Mouse (Mus musculus): ENCODE measurements at regions not wholly inside any gene's neighbourhood (a gene's known extent, or its start where the extent isn't known, plus 50 kb on each side); places are given as distances from the start of the nearest gene placed in this dataset.

DNA sequence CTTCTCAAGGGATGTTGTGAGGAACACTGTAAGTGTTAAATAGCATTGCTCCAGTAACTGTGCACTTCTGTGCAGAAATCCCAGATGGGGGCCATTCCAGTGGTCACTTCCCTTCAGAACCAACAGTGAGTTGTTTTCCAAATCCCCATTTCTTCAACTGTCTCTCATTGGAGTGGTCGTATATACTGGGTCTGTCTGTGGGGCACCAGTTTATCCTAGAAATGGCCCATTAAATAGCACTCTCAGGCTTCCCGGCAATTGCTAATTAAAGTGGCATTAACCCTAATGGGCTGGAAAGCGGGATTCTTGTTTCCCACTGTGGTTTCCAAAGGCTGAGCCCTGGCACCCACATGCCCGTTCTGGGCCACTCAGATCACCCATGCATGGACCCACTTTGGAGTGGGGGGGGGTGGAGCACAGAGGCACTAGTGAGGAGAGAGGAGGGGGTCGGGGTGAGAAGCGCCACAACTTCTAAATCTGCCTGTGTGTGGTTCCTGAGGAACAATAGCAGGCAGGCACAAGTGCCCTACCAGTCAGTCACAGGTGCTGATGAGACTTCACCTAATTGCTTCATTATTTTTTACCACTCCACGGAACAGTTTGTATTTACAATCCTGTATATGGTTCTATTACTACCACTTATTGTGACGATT is 78.1 kb downstream of the Fam204a start:
- DNase-seq = no peak

DNA sequence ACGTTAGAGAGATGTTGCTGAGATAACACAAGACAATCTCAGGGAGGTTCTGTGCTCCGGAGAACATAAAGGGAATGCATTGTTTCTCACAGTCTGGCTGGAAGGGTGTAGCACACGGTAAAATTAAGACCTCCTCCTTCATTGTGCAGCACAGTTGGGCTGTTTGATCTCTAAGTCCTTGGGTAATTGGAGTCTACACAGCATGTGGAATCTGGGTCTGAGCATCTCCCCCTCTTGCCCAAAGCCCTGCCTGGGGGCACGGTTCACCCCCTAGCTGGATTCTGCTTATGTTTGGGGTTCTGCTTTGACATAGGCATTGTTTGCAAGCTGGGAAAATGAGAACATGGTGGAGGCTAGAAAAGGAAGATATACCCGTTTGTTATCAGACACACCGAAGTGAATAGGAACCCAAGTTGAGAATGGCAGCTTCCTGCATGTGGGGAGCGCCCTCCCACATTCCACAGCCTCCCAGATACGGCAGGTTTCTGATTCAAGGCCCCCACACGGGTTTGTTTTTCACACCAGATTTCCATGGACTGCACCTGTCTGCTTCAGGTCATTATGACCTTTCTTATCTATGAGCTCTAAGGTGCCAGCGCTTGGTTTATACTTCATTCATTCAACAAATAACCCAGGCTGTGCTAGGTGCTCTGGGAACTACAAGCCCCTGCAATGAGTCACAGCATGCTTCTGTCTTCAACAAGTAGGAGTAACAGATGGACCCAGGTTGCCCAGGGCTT is 79.9 kb downstream of the Fam204a start:
- no peak for DNase-seq

DNA sequence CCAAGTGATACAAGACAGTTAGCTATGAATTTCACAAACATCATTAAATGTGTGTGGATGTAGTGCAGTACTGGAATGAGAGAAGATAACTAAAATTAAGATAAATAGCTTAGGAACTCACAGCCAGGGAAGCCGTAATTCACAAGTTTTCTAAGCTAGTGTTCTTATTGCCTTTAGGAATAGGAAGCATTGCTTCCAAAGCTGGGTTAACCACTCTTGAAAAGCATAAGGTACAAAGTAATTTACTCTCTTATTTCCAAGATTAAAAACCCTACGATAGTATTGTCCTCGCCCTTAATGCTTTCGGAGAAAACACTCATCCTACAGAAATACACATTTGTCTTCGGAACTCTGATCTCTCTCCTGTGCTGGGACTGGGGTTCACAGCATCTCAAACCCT is 81.3 kb downstream of the Fam204a start:
- DNase-seq = no peak

DNA sequence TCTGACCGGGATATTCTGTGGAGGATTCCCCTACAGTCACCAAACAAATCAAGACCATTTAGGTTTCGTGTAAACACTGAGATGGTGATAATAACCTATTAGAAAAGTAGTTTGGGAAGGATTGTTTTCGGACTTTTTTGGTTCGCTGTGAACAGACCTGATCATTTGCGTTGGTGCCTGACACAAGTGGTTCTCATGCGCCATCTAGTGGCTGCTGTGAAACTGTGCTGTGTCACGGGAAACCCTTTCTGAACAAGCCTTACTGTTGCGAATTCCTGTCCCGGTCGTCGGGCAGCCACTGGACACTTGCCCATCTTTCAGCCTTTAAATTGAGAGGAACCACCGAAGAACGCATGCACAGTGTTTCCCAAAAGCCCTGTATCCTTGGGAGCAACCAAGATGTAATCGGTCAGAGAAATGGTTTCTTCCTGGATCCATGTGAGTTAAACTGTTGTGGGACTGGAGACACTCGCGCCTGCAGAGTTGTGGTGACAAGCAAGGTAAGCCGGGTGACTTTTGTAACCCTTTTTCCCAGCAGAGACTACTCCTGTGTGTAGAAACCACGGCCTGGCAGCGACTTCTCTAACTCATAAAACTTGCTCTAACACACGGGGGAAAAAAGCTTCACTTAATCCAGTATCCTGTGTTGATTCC is 82.0 kb downstream of the Fam204a start:
- DNase-seq = peak; percentile 80 to 88

DNA sequence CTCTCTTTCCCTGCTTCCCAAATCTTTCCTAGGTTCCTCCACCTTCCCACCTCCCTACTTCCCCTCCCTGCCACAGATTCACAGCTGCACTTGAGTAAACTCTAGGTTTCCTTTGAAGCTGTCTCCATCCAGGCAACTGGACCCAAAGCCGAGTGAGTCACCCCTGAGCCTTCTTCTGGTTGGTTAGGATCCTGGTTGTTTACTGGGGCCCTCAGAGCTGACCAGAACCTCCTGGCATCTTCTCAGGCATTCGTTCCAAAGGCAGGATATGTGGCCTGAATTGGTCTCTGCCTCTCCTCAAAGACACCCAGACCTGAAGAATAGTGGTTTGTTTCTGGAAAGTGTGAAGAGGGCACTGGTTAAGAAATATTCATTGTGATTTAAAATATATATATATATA is 87.6 kb downstream of the Fam204a start:
- DNase-seq = peak; percentile 15 to 51

DNA sequence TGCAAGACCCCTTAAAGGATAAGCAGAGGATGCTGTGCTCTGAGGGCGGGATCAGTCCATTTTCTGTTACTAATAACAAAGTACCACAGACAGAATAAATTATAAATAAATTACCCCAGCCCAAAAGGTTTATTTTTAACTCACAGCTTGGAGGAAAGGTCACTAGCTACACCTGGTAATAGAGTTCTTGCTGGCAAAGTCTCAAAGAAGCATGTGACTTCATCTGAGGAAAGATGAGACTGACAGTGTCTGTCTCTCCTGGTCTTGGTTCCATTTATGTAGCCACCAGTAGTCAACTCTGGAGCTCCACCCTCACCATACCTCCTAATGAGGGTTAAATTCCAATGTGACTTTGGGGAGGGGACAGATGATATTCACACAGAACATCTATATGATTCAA is 90.0 kb downstream of the Fam204a start:
- DNase-seq = no peak

DNA sequence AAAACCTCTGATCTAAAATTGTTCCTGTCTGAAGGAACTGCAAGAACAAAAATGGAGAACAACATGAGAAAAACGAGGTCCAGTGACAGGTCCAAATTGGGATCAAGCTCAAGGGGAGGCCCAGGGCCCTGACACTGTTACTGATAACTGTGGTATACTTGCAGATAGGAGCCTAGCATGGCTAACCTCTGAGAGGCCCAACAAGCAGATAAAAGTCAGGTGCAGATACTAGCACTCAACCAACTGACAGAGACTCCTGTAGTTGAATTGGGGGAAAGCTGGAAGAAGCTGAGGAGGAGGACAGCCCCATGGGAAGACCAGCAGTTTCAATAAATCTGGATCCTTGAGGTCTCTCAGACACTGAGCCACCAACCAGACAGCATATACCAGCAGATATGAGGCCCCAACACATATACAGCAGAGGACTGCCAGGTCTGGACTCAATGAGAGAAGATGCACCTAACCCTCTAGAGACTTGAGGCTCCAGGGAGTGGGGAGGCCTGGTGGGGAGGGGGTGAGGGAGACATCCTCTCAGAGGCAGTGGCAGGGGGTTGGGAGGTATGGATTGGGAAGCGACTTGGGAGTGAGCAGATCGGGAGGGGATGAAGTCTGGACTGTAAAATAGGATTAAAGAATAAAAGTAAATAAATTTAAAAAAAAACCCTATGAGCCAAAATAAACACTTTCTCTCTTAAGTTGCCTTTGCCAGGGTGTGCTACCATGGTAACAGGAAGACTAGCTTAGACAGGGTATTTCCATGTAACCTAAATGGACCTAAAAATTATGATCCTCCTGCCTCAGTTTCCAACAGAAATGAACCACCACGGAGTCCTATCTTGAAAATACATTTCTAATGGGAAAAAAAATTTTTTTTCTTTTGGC is 91.8 kb downstream of the Fam204a start:
- DNase-seq = no peak

DNA sequence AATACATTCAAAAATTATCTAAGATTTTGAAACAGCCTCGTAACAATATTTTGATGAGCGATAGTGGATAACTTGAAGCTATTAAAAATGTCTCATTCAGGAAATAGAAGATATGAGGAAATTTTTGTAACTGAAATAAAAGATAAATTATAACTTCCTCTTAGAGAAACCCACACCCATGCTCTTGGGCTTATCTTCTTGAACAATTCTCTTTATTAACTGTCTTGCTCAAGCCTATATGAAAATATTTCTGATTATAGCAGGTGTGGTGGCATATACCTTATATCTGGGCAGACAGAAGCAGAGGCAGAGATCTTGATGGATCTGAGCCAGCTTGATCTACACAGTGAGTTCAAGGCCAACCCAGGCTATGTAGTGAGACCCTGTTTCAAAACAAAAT is 96.9 kb downstream of the Fam204a start:
- DNase-seq = no peak

DNA sequence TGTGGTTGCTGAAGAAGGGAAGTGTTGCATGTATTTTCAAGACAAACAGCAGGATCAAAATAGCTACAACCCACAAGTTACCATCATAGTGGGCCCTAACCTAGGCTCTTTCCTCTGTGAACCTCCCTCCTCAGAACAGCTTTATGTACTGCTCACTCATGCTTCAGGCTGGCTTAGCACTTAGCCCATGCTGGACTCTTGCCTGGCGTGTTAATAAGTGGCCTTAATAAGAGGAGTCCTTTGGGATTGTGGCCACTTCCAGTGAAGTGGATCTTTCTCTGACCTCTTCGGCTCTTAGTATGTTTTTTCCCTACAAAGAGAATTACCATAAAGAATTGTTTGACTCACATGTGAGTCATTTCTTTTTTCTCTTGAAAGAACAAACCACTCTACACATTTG is 101.9 kb downstream of the Fam204a start:
- no peak for DNase-seq

DNA sequence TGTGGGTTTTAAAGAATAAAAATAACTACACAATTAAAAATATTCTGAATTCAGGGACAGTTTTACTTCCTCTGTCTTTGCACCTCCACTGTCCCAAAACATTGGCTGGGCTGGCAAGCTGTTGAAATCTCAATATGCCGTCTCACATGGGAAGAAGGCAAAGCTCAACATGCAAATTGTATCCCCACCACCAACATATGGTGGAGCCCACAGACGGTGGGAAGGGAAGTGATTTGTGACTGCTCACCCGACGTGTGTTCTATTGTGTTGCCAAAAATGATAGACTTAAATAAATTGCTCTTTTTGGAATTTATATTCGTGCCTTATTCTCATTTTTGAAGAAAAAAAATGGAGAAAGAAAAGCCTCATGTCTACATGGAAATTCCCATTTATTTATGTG is 105.6 kb downstream of the Fam204a start:
- no peak for DNase-seq

DNA sequence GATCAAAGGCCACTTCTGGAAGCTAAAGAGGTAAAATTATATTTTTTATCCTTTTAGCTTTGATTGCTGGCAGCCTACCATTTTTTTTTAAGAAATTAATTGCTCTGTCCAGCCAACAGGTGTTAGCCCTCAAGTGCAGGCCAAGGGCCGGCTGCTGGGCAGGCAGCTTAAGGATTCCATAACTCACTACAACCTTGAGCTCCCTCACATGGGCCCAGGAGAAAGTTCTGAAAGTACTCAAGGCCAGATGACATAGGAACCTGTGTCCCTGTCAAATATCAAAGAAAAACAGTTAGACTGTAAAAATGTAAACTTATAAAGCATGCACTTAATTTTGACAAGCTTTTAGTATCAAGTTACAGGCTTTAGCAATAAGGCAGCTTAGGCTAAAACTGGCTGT is 107.5 kb downstream of the Fam204a start:
- no peak for DNase-seq

DNA sequence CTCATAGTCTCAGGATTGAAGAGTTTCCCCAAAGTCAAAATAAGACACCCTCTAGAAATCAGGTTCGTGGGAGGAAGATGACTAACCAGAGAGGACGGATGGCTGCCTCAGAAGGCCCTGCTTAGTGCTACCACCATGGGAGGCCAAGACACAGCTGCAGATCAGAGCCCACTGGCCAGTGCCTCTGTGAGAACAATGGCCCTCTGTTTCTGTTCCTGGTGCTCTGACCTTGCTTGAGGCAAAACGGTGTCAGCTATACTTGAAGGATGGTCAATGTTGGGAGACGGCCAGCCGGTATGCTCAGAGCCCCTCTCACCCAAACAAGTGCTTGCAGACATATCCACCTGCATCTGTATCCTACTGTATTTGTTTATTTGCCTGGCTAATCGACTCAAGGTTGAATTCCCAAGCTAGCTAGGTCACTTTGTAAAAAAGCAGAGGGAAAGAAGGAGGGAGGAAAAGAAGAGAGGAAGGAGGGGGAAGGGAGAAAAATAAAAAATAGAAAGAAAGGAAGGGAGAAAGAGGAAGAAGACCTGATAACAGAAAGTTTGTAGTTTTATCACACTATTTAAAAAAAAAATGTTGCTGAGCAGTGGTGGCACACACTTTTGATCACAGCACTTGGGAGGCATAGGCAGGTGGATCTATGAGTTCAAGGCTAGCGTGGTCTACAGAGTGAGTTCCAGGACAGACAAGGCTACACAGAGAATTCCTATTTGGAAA is 112.7 kb downstream of the Fam204a start:
- DNase-seq = no peak

DNA sequence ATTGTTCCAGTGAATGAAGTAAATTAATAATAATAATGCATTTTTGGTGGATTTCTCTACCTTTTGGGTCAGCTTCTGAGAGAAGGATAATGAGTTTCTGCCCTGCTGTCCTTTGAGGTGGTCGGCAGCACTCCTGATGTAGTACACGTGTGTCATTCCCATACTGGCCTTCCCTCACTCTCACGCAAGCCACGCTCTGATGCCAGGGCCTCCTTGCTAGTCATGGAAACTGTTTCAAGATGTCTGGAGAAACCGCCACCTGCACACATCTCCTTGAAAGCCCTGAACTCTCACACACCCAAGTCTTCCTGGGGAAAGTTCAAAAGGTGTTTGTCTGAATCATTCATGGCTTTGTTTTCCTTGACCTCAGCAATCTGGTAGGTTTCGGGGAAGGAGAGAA is 116.2 kb downstream of the Fam204a start:
- no peak for DNase-seq

DNA sequence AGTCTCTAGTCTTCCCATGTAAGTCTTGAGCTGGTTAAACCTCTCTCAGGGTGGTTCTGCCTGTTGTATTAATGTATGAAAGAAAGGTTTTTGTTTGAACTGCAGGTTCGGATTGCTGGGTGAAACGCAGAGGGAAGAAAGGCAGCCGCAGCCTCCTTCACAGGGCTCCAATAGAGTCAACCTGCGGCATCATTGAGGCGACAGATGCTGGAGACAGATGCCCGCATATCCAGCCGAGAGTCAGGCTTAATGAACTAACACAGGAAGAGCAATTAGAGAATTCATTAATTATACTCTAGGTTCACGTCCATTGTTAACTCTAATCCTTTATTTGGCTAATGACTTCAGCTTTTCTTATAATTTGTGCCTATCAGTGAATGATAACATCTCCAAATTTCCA is 117.0 kb downstream of the Fam204a start:
- no peak for DNase-seq

DNA sequence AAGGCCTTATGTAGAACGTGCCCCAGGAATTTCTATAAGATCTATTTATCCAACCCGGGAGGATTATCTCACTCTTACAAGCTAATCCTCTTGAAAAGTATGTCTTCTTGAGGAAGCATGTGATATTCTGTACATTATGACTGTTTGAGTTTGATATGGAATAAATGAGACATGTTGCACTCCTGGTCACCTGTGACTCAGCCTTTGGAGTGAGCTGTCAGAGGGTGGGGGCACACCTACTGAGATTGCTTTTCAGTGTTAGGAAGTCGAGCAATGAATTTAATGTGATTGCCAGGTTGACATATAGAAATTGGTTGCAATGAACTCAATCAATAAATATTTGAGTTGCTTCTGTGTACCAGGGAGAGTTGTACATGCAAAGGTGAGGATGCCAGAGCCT is 128.6 kb downstream of the Fam204a start:
- DNase-seq = no peak

DNA sequence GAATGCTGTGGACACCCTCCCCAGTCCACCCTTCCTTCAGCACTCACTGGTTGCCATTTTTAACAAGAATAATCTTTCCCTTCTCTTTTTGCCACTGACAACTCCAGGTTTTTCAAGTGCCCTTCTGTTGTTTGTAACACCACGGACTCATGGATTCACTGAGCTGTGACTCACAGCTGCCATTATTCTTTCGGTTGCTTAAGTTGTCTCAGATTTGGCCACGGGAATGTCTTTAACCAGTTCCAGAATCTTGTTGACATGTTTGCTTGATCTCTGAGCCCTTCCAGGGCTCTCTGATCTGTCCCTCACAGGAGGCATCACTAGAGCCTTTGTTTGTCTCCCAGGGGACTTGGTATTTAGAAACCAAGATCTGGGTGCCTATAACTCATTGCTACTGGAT is 131.5 kb upstream of the Rab11fip2 start:
- no peak for DNase-seq

DNA sequence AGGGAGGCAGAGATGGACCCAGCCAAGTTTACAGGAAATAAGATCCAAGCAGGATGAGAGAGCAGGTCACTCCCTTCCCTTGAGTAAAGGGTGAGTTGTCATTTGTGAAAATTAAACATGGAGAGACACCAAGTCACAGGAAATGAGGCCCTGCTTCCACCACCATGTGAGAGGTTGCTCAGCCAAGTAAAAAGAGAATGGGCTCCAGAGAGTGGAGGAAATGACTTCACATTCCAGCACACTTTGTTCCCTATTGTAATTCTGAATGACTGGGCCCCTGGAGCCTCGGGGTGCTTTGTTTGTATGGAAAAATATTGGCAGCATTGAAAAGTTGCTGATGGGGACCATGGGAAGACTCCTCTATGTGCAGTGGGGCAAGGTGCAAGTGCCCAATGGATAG is 129.9 kb upstream of the Rab11fip2 start:
- DNase-seq = peak; percentile 33 to 75

DNA sequence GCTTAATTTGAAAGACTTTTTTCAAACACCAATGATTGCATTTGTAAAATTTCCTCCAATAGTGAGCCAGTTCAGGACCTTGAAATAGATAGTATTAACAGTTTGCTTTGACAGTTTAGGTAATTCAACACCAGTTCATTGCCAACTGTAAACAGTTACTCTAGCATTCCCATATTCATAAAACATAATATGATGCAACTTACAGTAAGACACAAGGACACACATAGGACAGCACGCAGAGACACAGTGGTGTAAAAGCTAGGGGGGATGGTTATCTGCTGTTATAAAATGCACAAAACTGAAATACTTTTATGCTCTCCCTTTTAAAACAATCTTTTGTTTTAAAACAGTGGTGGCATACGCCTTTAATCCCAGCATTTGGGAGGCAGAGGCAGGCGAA is 122.7 kb upstream of the Rab11fip2 start:
- no peak for DNase-seq

DNA sequence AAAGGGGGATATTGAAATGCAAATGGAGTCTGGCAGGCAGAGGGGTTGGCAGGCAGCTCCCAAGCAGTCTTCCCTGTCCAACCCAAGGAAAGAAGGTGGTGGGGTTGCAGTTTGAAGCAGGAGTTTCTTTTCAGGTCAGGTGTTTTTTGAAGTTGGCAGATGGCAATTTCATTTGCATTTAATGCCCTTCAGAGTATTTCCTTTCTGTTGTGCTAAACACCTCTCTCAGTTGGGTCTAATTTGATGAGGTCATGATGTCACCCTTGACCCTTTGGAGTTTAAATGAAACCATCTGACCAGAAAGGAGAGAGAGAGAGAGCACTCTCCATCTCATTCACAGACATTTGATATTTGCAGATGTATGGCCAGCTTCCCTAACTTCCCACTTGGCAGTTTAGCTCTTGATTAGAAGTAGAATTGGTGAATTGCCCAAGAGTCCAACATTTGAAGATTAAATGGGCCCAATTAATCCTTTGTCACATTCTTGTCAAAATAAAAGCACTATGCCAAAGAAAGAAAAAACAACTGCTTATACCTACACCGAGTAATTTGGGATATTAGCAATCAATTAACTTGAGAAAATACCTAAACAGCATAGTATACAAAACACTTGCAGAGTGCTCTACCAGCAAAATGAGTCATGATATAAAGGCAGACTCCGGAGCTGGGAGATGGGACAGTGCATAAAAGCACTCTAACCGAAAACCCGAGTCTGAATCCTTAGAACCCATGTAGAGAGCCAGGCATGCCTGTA is 111.8 kb upstream of the Rab11fip2 start:
- no peak for DNase-seq

DNA sequence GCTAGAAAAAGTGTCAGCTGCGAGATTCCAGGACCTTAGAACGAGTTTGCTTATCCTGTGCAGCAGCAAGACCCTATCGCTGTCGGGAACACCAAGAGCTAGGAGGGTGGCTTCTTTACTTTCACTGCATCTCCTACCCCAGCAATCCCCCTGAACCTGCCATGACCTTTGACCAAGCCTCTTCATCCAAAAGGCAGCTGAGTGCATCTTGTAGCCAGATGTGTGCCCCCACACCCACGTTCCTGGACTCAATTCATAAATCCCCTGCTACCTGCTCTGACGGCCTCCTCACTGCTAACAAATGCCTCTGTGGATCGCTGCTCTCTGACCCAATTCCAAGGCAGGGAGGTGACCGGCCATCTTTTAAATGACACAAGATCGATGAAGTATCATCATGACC is 107.7 kb upstream of the Rab11fip2 start:
- DNase-seq = no peak

DNA sequence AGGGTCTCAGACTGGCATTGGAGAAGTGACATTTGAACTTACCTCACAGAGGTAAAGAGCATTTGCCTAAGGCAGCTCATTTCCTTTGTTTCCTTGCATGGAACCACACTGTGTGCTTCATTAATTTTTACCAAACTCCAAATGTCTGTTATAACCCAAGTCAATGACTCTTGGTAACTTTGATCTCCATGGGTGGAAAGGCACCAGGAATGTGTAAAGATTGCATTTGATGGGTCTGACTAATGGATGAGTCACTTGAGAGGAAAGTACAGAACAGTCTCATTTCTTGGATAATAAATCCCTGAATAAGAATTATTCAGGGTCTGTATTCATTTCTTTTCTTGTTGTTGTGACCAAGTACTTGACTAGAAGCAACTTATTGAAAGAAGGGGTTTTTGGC is 97.3 kb upstream of the Rab11fip2 start:
- no peak for DNase-seq
